Mouse (Mus musculus) ES-E14 (cell line): ENCODE results near the gene Tmem175.

Experiments
- CHD2 ChIP-seq: IDR thresholded peaks from 2 replicates; pipeline ENCODE4 v1.6.1; 2014; ENCODE audit warnings: mild to moderate bottlenecking, low read depth, low read length, inconsistent platforms
- MAFK ChIP-seq: IDR thresholded peaks from 2 replicates; pipeline ENCODE4 v1.6.1; 2014; ENCODE audit warnings: mild to moderate bottlenecking, low read depth, low read length, inconsistent platforms; ENCODE audit not compliant: insufficient read depth
- ZC3H11A ChIP-seq: IDR thresholded peaks from 2 replicates; pipeline ENCODE4 v1.6.1; 2012; ENCODE audit warnings: low read depth, mild to moderate bottlenecking, inconsistent platforms, low read length, borderline replicate concordance

DNA sequence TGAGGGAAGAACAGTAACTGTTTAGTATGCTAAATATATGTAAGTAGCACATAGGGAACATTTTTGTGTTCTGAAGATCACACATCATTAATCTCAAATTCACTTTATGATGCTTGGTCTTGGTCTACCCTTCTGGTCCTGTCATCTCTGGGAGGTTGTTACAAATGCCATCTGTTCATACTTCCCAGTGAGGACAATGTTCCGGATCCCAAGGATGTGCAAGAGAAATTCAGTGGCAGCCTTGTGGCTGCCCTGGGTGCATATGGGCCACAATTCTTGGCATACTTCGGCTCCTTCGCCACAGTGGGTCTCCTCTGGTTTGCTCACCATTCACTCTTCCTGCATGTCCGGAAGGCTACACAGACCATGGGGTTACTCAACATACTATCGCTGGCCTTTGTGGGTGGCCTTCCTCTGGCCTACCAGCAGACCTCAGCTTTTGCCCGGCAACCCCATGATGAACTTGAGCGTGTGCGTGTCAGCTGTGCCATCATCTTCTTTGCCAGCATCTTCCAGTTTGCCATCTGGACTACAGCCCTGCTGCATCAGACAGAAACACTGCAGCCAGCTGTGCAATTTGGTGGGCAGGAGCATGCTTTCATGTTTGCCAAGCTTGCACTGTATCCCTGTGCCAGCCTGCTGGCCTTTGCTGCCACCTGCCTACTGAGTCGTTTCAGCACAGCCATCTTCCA, 16.2 kb downstream of the Tmem175 start:
- no peak for TF ChIP-seq ZC3H11A
- TF ChIP-seq MAFK: no peak
- no peak for TF ChIP-seq CHD2
